Mouse (Mus musculus): ENCODE data around the gene Dpp4. TPM values are rescaled to one million over a fixed set of nuclear protein-coding genes. Genes with fewer than 3 reads are reported as not detected.

Dpp4 gene
- total RNA-seq, 2 experiments from 2014 or later, result 0.94 to 0.96 TPM

DNA sequence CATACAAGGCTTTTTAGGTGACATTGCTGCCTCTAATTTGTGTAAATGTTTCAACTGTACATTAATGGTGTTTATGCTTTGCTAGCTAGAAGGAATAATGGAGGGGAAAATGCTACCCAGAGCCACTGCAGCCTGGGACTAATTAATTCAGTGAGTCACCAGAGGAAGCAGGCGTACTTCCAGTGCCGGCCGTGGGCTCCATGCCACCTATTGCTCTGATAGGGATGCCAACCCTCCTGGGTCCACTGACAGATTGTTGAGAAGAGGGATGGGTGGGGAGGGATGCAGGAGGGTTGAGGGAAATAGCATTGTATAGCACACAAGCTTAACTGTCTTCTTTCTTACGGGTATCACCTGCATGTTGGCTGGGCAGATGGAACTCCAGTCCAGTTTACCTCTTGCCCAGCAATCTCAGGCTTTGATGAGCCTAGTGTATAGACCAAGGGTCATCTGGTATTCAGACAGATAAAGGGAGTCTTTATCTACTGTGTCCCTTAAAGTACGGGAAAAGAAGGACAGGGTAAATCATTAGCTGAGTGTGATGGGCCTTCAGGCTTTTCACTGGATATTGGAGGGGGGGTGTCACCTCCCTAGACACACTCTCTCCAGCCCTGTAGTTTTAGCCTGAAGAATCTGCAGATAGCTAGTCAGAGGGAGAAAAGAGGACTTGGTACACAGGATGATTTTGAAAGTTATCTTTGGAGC, 43.5 kb downstream of the Dpp4 start:
- no peak for DNase-seq (ENCODE audit: extremely low spot score in 1 of 2, low spot score in 1 of 2)

DNA sequence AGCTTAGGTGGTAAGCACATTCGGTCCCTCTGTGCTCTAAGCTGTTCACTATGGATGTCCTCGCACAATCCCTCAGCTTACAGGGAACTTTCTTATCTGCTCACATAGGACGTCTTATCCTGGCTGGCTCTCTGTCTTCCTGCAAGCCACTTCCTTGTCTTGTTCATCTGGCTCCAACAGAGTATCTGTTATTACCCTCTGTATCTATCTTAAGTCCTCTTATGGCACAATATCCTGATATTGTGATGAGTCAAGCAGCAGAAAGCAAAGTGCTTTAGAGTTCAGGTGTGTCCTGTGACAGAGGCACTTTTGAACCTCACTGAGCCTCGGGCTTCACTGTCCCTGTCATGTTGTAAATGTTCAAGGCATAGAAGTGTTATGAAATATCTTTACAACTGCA, 48.4 kb downstream of the Dpp4 start:
- DNase-seq (ENCODE audit: extremely low spot score in 1 of 2, low spot score in 1 of 2), result no peak

GRCm38 (mm10) chr2:62362211-62362610, 49.8 kb downstream of the Dpp4 start:
- no peak for DNase-seq (ENCODE audit: extremely low spot score in 1 of 2, low spot score in 1 of 2)

- no peak for DNase-seq (ENCODE audit: extremely low spot score in 1 of 2, low spot score in 1 of 2)
Observed at GRCm38 (mm10) chr2:62361514-62361913, 50.5 kb downstream of the Dpp4 start.

GRCm38 (mm10) chr2:62360872-62361271, 51.2 kb downstream of the Dpp4 start:
- DNase-seq (ENCODE audit: extremely low spot score in 1 of 2, low spot score in 1 of 2), result no peak

- no peak for DNase-seq (ENCODE audit: extremely low spot score in 1 of 2, low spot score in 1 of 2)
Observed at GRCm38 (mm10) chr2:62357259-62357658, 54.8 kb downstream of the Dpp4 start.

GRCm38 (mm10) chr2:62356606-62357005, 55.4 kb downstream of the Dpp4 start:
- no peak for DNase-seq (ENCODE audit: extremely low spot score in 1 of 2, low spot score in 1 of 2)

DNA sequence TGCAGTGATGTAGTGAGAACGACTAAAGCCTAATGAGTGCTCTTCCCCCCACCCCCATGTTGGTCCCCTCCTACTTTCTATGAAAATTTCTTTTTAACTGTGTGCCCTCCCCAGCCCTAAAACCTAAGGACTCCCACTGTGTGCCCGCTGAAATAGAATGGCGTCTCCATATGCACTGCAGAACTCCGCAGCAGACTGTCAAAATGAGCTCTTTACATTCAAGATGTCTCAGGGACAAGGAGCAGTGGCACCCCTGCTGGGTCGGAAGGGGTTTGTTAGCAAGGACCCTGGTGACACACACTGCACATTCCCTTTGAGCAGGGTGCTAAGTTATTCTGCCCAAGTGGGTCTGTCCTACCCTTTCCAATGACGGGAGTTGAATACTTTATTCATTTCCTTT, 56.3 kb downstream of the Dpp4 start:
- DNase-seq (ENCODE audit: extremely low spot score in 1 of 2, low spot score in 1 of 2), result no peak

GRCm38 (mm10) chr2:62352035-62352434, 60.0 kb downstream of the Dpp4 start:
- DNase-seq (ENCODE audit: extremely low spot score in 1 of 2, low spot score in 1 of 2), result no peak

DNA sequence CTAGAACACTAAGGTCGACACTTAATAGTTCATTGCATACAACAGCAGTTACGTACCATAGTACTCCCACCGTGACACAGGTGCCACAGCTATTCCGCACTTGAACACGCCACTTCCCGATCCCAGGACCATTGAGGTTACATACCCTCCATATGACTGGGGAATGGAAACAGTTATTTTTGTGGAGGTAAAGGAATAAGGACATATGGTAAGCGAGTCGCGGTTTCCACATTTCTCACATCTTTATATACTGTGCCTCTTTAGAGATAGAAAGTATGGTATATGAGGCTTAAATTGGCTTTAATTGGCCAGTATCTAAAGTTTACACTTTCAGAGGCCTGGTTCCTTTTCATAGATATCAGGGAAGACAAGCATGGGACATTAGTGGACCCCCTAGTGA, 64.3 kb downstream of the Dpp4 start:
- no peak for DNase-seq (ENCODE audit: extremely low spot score in 1 of 2, low spot score in 1 of 2)

- DNase-seq (ENCODE audit: extremely low spot score in 1 of 2, low spot score in 1 of 2), result no peak
Observed at GRCm38 (mm10) chr2:62346771-62347170, 65.3 kb downstream of the Dpp4 start.

GRCm38 (mm10) chr2:62344367-62344766, 67.7 kb downstream of the Dpp4 start:
- DNase-seq (ENCODE audit: extremely low spot score in 1 of 2, low spot score in 1 of 2), result no peak

DNA sequence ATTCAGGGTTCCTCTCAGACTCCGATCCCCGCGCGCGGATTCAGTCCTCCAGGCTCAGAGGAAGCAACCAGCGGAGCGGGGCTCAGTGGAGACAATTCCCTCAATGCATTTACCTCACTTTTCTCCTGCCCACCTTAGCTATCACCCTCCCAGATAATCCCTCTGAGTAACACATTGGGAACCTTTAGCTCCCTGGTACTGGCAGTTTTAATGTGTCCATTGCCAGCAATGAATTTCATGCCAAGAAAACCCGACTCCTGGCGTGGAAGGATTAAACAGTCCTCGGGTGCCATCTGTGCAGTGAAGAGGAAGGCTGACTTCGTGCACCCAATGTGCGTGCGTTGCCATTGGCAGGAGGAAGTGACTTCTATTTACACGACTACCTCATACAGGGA, 70.3 kb downstream of the Dpp4 start:
- DNase-seq (ENCODE audit: extremely low spot score in 1 of 2, low spot score in 1 of 2), result no peak

DNA sequence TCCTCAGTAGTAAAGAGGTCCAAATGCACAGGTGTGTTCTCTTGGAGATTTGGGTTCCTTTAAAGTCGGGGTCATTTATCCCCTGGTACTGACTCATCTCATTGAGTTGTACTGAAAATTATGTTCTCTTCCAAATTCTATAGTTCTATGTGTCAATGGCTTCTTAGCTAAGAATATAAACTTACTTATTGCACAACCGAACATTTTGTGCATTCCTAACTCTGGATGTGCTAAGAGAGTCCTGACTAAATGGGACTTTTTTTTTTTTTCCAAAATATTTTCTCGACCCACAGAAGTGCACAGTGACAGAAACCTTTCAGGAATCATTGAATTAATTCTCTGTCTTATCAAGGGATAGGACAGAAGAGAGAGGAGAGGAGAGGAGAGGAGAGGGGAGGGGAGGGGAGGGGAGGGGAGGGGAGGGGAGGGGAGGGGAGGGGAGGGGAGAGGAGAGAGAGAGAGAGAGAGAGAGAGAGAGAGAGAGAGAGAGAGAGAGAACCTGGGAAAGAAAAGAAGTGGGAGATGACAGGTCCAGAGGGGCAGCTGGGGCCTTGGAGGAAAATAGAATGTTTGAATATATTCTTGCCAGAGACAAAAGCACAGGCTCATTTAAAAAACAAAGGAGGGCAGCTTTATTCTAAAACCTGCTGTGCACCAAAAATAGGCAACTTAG, 70.8 kb downstream of the Dpp4 start:
- no peak for DNase-seq (ENCODE audit: extremely low spot score in 1 of 2, low spot score in 1 of 2)

DNA sequence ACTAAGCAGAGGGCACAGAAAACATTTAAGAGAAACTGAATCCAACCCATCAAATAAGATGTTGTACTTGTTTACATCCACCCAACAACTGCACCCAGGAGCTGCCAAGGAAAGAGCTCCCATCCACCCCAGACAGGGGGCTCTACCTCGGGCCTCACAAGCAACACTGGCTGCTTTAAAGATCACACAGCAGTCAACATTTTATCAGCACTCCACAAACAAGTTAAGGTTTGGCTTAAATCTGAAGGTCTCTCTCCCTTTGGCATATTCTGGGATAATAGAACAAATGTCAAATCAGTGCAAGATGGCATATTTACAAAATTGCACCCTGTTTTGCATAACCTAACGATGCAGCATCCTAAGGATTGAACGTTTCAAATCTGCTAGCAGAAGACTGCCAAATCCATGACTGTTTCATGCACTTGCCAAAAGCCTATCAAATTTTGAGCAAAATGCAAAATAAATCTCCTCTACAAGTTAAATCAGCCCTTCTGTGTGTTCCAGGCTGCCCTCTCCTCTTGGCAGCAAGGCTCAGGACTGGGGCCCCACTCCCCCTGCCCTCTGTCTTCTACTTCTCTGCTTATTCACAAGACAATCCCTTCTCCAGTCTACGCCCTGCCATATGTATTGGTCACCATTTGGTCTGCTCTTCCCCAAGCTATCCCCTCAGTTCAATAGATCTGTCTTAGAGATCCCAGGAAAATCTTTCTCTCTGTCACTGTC, 72.6 kb downstream of the Dpp4 start:
- DNase-seq (ENCODE audit: extremely low spot score in 1 of 2, low spot score in 1 of 2), result no peak

DNA sequence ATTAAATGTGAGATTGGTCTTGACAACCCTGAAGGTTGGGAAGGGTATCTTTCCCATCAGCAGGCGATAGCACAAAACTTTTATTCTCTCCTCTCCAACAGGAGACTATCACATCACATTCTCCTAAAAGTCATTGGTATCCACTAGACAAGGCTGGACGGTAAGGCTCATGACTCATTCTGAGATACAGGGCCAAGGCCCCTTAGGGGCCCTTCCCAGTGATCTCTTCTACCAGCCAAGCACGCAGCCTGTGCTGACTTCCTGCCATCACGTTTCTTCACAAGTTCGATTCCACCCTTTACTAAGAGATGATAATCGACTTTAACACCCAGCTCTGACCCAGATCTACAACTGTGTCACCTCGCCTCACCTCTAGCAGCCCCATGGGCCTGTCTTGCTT, 74.9 kb downstream of the Dpp4 start:
- no peak for DNase-seq (ENCODE audit: extremely low spot score in 1 of 2, low spot score in 1 of 2)

DNA sequence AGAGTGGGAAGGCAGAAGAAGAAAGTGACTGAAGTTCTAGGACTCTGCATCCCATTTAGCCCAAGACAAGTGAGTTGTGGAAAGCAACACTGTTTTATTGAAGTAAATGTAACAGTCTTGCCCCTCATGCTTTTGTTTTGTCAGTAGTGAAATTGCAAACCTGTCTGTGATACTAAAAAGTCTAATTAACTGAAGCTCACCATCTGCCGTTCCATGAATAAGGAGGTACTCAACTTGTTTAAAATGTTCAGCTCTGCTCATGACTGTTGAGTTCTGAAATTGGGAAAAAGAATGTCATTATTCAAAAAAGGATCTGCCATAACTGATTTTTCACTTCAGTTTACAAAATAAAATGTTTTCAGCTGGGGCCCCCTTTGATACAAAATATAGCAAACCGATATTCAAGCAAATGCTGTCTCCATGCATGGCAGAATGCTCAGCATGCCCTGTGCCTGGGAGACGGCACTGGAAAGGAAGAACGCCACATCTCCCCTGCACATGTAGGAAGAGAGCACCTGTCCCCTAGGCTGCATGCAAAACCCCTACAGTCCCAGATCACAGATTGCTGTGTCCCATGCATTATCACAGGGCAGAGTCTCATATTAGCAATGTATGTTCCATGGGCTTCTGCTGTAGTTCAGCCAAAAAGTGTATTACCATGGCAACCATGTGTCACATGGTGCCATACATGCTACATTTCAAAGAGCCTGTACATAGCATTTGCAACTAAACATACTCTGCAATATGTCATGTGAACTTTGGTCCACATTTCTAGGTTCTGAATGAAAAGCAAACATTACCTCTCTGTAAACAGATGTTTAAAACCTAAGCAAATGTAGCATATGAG, 77.4 kb downstream of the Dpp4 start:
- DNase-seq (ENCODE audit: extremely low spot score in 1 of 2, low spot score in 1 of 2), result no peak

GRCm38 (mm10) chr2:62332465-62332864, 79.6 kb downstream of the Dpp4 start:
- DNase-seq (ENCODE audit: extremely low spot score in 1 of 2, low spot score in 1 of 2), result no peak

DNA sequence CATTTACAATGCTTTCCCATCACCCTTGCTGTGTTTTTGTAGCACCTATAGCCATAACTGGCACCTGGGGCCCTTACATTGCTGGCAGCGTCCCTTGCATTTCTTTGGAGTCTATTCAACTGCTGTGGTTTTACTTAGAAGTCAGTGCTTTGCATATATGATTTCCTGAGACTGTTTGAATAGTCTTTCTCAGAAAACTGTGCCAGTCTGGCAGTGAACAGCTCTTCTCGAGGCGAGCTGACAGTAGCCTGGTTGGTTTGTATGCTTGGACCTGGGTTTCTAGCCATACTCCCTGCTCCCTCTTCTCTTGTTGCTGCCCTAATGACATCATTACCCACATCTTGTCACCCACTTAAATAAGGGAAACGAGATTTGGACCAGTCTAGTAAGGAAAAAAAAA, 80.1 kb downstream of the Dpp4 start:
- no peak for DNase-seq (ENCODE audit: extremely low spot score in 1 of 2, low spot score in 1 of 2)

DNA sequence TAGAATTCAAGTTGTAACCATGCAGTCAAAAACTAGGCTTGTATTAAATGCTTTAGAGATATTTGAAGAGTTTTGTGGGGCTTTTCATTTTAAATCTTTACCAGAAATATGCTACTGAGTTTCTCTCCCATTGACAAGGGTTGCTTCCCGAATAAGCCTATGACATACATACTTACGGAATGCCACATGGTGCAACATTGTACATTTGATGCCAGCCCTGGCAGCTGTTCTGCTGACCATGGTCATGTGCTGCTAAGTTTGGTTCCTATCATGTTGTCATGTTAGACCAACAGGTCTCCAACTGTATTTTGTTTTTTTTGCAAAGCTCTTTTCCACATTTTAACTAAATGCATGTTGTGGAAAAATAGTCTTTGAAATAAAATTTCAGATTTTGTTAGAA, 86.6 kb downstream of the Dpp4 start:
- no peak for DNase-seq (ENCODE audit: extremely low spot score in 1 of 2, low spot score in 1 of 2)
